Mouse (Mus musculus): Measurements from ENCODE around the gene Olfr376. TPM values are rescaled to one million over a fixed set of nuclear protein-coding genes. Genes with fewer than 3 reads are reported as not detected.

Olfr376 gene
- not detected for total RNA-seq (2021)
- long read RNA-seq, experiment 1: 0 reads
- long read RNA-seq, experiment 2: 0 reads

- DNase-seq: no peak
- intact Hi-C loops (cut with DNase I): no loop called here
Observed at GRCm38 (mm10) chr11:73370946-73371345, at the start of gene Olfr376. Gene Olfr376 (plus strand): TSS chr11:73371246.

- no peak for DNase-seq
- intact Hi-C loops (cut with DNase I): no loop called here
Observed at GRCm38 (mm10) chr11:73323906-73324830, 46.9 kb upstream of the Olfr376 start.

GRCm38 (mm10) chr11:73326485-73326886 lies 44.6 kb upstream of the Olfr376 start:
- intact Hi-C loops (cut with DNase I): no loop called here
- no peak for DNase-seq

GRCm38 (mm10) chr11:73327361-73327760 lies 43.7 kb upstream of the Olfr376 start:
- intact Hi-C loops (cut with DNase I): no loop called here

GRCm38 (mm10) chr11:73329442-73329841 lies 41.6 kb upstream of the Olfr376 start, which contains the start of the genes Aspa, Gm49340 and Spata22:
Gene Aspa (minus strand): TSS chr11:73329596.
Gene Gm49340 (plus strand): TSS chr11:73329741.
Gene Spata22 (plus strand): TSS chr11:73329741.
- intact Hi-C loops (cut with DNase I): no loop called here
- no peak for DNase-seq

More at GRCm38 (mm10) chr11:73327361-73327760, 43.7 kb upstream of the Olfr376 start:
- no peak for DNase-seq

GRCm38 (mm10) chr11:73333357-73333756 lies 37.7 kb upstream of the Olfr376 start:
- no peak for DNase-seq
- intact Hi-C loops (cut with DNase I): no loop called here

GRCm38 (mm10) chr11:73336919-73337318 lies 34.1 kb upstream of the Olfr376 start:
- DNase-seq: no peak
- intact Hi-C loops (cut with DNase I): no loop called here

GRCm38 (mm10) chr11:73350483-73350882 lies 20.6 kb upstream of the Olfr376 start, which contains the start of gene Olfr20:
Gene Olfr20 (plus strand): TSS chr11:73350783.
- intact Hi-C loops (cut with DNase I): no loop called here
- DNase-seq: no peak

GRCm38 (mm10) chr11:73395374-73395773 lies 24.3 kb downstream of the Olfr376 start:
- intact Hi-C loops (cut with DNase I): no loop called here
- DNase-seq: no peak

- intact Hi-C loops (cut with DNase I): no loop called here
- DNase-seq: no peak
Observed at GRCm38 (mm10) chr11:73399514-73399913, 28.5 kb downstream of the Olfr376 start, which contains the start of gene Olfr1. Gene Olfr1 (minus strand): TSS chr11:73399614.

Other genes with a start within 250 kb of the Olfr376 start
- 1 to 10 TPM in 1 of 2 experiments, under 1 TPM in 1; 0.81 to 1.3 TPM for gene Haspin, start 233.0 kb upstream of the Olfr376 start, total RNA-seq (2021)
- gene P2rx5, start 210.8 kb upstream of the Olfr376 start, total RNA-seq (2021): 1 to 10 TPM; 6.9 to 7.7 TPM
- 10 to 100 TPM; 72.4 to 75.5 TPM for gene Emc6, start 194.2 kb upstream of the Olfr376 start, total RNA-seq (2021)
- gene Tax1bp3, start 194.2 kb upstream of the Olfr376 start, total RNA-seq (2021): 10 to 100 TPM; 55.3 to 62.3 TPM
- gene Ctns, start 172.2 kb upstream of the Olfr376 start, total RNA-seq (2021): 10 to 100 TPM; 11.3 to 11.7 TPM
- 1 to 10 TPM; 1.2 to 1.5 TPM for gene Shpk, start 171.8 kb upstream of the Olfr376 start, total RNA-seq (2021)
- under 1 TPM in 1 of 2 experiments, not detected in 1; 0.12 TPM for gene Trpv1, start 137.0 kb upstream of the Olfr376 start, total RNA-seq (2021)
- under 1 TPM; 0.10 TPM for gene Trpv3, start 103.9 kb upstream of the Olfr376 start, total RNA-seq (2021)
- 1 to 10 TPM in 1 of 2 experiments, under 1 TPM in 1; 0.76 to 1.2 TPM for gene Aspa, start 41.6 kb upstream of the Olfr376 start, total RNA-seq (2021)
- gene Gm49340, start 41.5 kb upstream of the Olfr376 start, total RNA-seq (2021): not detected
- not detected for gene Spata22, start 41.5 kb upstream of the Olfr376 start, total RNA-seq (2021)
- not detected for gene Olfr20, start 20.5 kb upstream of the Olfr376 start, total RNA-seq (2021)
- not detected for gene Olfr1, start 28.4 kb downstream of the Olfr376 start, total RNA-seq (2021)
- gene Olfr378, start 57.2 kb downstream of the Olfr376 start, total RNA-seq (2021): not detected
- not detected for gene Olfr380, start 86.3 kb downstream of the Olfr376 start, total RNA-seq (2021)
- gene Olfr381, start 120.4 kb downstream of the Olfr376 start, total RNA-seq (2021): not detected
- not detected for gene Olfr382, start 146.0 kb downstream of the Olfr376 start, total RNA-seq (2021)
- gene Olfr385, start 221.8 kb downstream of the Olfr376 start, total RNA-seq (2021): not detected
- not detected for gene Olfr384, start 227.3 kb downstream of the Olfr376 start, total RNA-seq (2021)